Mouse (Mus musculus) retina, adult 2 months (tissue): Measurements from ENCODE around the gene Olfr330.
"Not testable (repeated sequence)": the region's sequence is repeated elsewhere in the genome, so short reads cannot be mapped to it uniquely, and the experiment has no call there.

Experiments
- DNase-seq: peaks from one replicate; pipeline ENCODE4 v3.0.0-alpha.2; 2012; ENCODE audit warnings: low read depth, low spot score

Gene Olfr330

DNA sequence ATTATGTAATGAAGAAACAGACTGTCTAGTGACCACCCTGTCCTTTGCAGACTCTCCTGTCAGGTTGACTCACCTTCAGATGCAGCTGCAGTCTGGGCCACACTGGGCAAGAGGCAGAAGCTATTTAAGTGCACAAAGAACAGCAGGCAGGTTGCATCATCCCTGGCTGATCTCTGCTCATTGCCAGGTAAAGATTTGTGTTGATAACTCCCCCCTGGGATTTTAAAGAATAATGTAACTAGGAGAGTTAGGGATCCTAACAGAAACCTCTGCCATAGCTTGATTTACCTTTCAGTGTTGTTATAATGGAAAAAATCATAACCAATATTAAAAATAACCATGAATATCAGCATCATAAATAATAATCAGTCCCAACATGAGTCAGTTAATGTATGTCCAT is at the start of gene Olfr330:
Olfr330 (minus strand) TSS at position 101 of the 400 bp plus-strand sequence.
- not testable (repeated sequence) for DNase-seq

DNA sequence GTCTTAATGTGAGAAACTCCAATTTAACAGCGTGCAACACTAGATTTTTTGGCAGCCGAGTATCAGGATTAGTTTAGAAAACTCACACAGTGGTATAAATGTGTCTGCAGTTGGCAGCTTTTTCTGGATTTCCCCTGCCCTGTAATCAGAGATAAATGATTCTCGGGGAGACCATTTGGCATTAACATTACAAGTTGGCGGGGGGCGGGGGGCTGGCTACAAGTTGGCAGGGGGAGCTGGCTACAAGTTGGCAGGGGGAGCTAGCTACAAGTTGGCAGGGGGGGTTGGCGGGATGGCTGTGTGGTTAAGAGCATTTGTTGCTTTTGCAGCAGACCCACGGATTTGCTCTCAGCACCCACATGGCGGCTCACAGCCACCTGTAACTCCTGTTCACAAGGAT is 44.0 kb upstream of the Olfr330 start:
- no peak for DNase-seq

GRCm38 (mm10) chr11:58577430-58577829 is 42.8 kb upstream of the Olfr330 start, which contains the start of gene Olfr325:
Gene Olfr325, plus strand, starts transcription at chr11:58577730.
- no peak for DNase-seq

DNA sequence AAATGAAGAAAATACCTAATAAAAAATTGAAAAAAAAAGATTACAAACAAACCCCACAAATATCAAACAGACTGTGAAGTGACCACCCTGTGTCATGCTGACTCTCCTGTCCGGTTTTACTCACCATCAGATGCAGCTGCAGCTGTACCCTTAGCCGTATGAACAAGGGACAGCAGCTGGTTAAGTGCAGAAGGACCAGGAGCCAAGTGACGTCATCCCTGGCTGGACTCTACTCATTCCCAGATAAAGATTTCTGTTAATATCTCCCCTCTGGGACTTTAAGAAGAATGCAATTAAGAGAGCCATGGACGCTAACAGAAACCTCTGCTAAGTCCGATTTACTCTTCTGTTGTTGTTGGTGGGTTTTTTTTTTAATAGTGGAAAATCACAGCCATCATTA is 35.8 kb upstream of the Olfr330 start, which contains the start of gene Olfr224:
Olfr224 (minus strand) TSS at position 149 of the 400 bp plus-strand sequence.
- no peak for DNase-seq

DNA sequence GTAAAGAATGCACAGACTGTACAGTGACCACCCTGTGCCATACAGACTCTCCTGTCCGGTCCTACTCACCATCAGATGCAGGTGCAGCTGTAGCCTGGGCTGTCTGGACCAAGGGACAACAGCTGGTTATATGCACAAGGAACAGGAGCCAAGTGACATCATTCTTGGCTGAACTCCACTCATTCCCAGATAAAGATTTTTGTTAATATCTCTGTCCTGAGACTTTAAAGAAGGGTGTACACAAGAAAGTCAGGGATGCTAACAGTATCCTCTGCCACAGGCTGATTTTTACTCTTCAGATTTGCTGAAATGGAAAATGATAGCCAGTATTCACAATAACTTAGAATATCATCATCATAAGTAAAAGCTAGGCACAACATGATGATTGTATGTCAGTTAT is 20.9 kb upstream of the Olfr330 start, which contains the start of gene Olfr328:
Olfr328 (minus strand) TSS at position 101 of the 400 bp plus-strand sequence.
- DNase-seq, result no peak

- DNase-seq, result no peak
Measured at GRCm38 (mm10) chr11:58546322-58546721, 11.7 kb upstream of the Olfr330 start, which contains the start of gene Olfr329-ps. Gene Olfr329-ps, minus strand, starts transcription at chr11:58546422.

- DNase-seq, result not testable (repeated sequence)
Measured at GRCm38 (mm10) chr11:58519756-58520155, 14.9 kb downstream of the Olfr330 start.

DNA sequence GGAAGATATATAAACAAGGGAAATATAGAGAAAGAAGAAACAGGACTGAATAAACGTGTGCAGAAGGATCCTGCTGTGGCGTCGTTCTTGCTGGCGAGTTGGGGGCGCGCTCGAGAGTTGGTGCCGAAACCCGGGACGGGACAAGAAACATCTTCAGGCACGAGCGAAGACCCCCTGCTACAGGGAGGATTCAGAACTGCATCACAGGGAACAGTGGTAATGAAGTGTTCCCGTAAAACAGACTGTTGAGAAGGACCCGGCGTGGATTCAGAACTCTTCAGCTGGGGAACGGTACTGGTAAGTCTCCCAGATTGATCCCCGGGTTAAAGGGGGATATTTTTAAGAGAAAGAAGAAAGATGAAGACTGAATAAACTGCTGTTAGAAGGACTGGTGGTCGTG is 15.7 kb downstream of the Olfr330 start:
- DNase-seq, result not testable (repeated sequence)

DNA sequence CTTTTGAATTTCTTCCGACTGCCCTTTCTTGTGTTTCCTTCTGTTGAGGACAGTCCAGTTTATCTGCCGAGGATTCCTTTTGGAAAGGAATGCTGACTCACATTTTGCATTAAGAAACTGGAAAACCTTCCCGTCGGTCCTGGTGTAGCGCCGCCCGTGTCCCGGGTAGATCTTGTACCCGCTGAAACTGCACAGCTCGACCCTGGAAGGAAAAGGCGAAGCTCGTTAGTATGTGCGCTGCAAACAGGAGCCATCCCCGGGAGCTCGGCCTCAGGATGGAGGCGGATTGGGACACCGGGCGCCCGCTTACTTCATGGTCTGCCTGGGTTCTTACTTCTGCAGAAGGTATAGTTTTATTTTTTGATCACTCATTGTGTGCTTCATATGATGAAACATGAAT is 25.6 kb downstream of the Olfr330 start:
- DNase-seq, result not testable (repeated sequence)

GRCm38 (mm10) chr11:58502472-58502871 is 32.2 kb downstream of the Olfr330 start, which contains the start of gene Olfr331:
Gene Olfr331, minus strand, starts transcription at chr11:58502572.
- not testable (repeated sequence) for DNase-seq

GRCm38 (mm10) chr11:58499290-58499689 is 35.3 kb downstream of the Olfr330 start:
- peak; percentile 1 for DNase-seq

- no peak for DNase-seq
Measured at GRCm38 (mm10) chr11:58498761-58499160, 35.9 kb downstream of the Olfr330 start.

DNA sequence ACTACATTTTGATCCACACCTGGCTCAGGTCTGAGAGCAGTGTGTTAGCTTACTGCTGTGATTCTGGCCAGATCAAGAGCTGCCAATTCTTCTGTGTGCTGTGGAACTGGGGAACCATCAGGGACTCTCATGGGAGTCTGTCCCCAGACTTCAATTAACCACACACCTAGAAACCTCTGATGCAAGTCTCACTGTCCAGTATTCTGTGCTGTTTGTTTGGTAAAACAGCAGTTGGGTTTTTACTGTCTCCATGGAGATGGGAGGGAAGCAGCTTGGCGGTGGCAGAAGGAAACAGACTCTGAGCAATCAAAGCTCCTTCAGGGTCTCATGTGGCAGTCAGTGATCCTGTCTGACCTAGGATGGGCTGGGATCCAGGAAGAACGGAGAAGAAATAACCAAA is 42.2 kb downstream of the Olfr330 start, which contains the start of gene Olfr332:
Olfr332 (minus strand) TSS at position 101 of the 400 bp plus-strand sequence.
- no peak for DNase-seq
